Mouse (Mus musculus): ENCODE results near the gene Wfdc9. TPM values are rescaled to one million over a fixed set of nuclear protein-coding genes. Genes with fewer than 3 reads are reported as not detected.

The Wfdc9 gene
- total and polyA plus RNA-seq, 3 experiments, result not detected

- TF ChIP-seq ETS1 (conservative IDR thresholded peaks at IDR 0.05; ENCODE audit: low read depth, low read length), result no peak
- no peak for TF ChIP-seq NELFE (IDR thresholded peaks at IDR 0.05; ENCODE audit: low read depth, low read length)
- TF ChIP-seq MYC (IDR thresholded peaks at IDR 0.05; ENCODE audit: low read depth, low read length), result no peak
- TF ChIP-seq ELF1 (IDR thresholded peaks at IDR 0.05; ENCODE audit: low read depth, low read length), result no peak
- TF ChIP-seq USF1 (IDR thresholded peaks at IDR 0.05; ENCODE audit: low read depth, low read length), result no peak
- no peak for TF ChIP-seq SIN3A (IDR thresholded peaks at IDR 0.05; ENCODE audit: low read length)
- no peak for TF ChIP-seq ZKSCAN1 (IDR thresholded peaks at IDR 0.05; ENCODE audit: borderline replicate concordance, low read depth, low read length)
- TF ChIP-seq PAX5 (IDR thresholded peaks at IDR 0.05; ENCODE audit: low read length), result no peak
- TF ChIP-seq KAT2A (IDR thresholded peaks at IDR 0.05; ENCODE audit: insufficient replicate concordance, low read length), result no peak
- TF ChIP-seq E2F4 (IDR thresholded peaks at IDR 0.05; ENCODE audit: insufficient replicate concordance, low read depth, low read length), result no peak
- no peak for TF ChIP-seq CHD1 (IDR thresholded peaks at IDR 0.05; ENCODE audit: low read depth, low read length)
- H3K4me2 ChIP-seq (ENCODE audit: insufficient read depth, low read depth, poor library complexity, severe bottlenecking), result no peak overlapping the region
- dilution Hi-C loops (cut with MboI; ENCODE audit: extremely low pct_ligation_motif_present, extremely low pct_unique_long_range_greater_than_20kb, low sequenced_read_pairs), result no loop called here
- no peaks in the 10 kb centered on the region for H3K4me1 ChIP-seq (ENCODE audit: control insufficient read depth in 1 of 2, insufficient read depth in 2 of 2)
- no peak overlapping the region for H3K9ac ChIP-seq (ENCODE audit: insufficient read depth, low read depth)
- peaks cover 30% of the 10 kb centered on the region for H3K9me3 ChIP-seq (replicated peaks; ENCODE audit: low read length)
- H3K79me2 ChIP-seq (replicated peaks; ENCODE audit: control insufficient read depth, extremely low read depth, insufficient read depth, poor library complexity, severe bottlenecking), result no peaks in the 10 kb centered on the region
- no peak overlapping the region for H3K4me3 ChIP-seq (replicated peaks in 1 of 3; ENCODE audit: low read depth in 2 of 3, low read length in 2 of 3, poor library complexity in 1 of 3)
- DNase-seq (ENCODE audit: extremely low read depth), result no peak
- in situ Hi-C loops (cut with MboI; ENCODE audit: low pct_ligation_motif_present, low pct_unique_long_range_greater_than_20kb, low sequenced_read_pairs), result no loop called here
- H3K27me3 ChIP-seq (replicated peaks), result peaks cover 46% of the 10 kb centered on the region
- H3K27ac ChIP-seq (ENCODE audit: insufficient read depth, low read depth), result no peak overlapping the region
- no peaks in the 10 kb centered on the region for H3K36me3 ChIP-seq (replicated peaks in 1 of 2; ENCODE audit: control insufficient read depth in 1 of 2, insufficient read depth in 1 of 2, low read length in 1 of 2)
Observed at GRCm38 (mm10) chr2:164670938-164671337, 14.6 kb upstream of the Wfdc9 start.

- Histone ChIP-seq H3K27ac (ENCODE audit: insufficient read depth, low read depth) (no peak overlapping the region), H3K79me2 (replicated peaks; ENCODE audit: control insufficient read depth, extremely low read depth, insufficient read depth, poor library complexity, severe bottlenecking) (no peaks in the 10 kb centered on the region), H3K9me3 (replicated peaks; ENCODE audit: low read length) (peaks cover 29% of the 10 kb centered on the region), H3K4me2 (ENCODE audit: insufficient read depth, low read depth, poor library complexity, severe bottlenecking) (no peak overlapping the region), H3K4me1 (ENCODE audit: control insufficient read depth in 1 of 2, insufficient read depth in 2 of 2) (no peaks in the 10 kb centered on the region), H3K9ac (ENCODE audit: insufficient read depth, low read depth) (no peak overlapping the region), H3K27me3 (replicated peaks) (peaks cover 45% of the 10 kb centered on the region), H3K4me3 (replicated peaks in 1 of 3; ENCODE audit: low read depth in 2 of 3, low read length in 2 of 3, poor library complexity in 1 of 3) (no peak overlapping the region), H3K36me3 (replicated peaks in 1 of 2; ENCODE audit: control insufficient read depth in 1 of 2, insufficient read depth in 1 of 2, low read length in 1 of 2) (no peaks in the 10 kb centered on the region)
- dilution Hi-C loops (cut with MboI; ENCODE audit: extremely low pct_ligation_motif_present, extremely low pct_unique_long_range_greater_than_20kb, low sequenced_read_pairs) (no loop called here), in situ Hi-C loops (cut with MboI; ENCODE audit: low pct_ligation_motif_present, low pct_unique_long_range_greater_than_20kb, low sequenced_read_pairs) (no loop called here)
- DNase-seq (ENCODE audit: extremely low read depth), result no peak
- TF ChIP-seq SIN3A (IDR thresholded peaks at IDR 0.05; ENCODE audit: low read length) (no peak), NELFE (IDR thresholded peaks at IDR 0.05; ENCODE audit: low read depth, low read length) (no peak), EP300 (IDR thresholded peaks at IDR 0.05; ENCODE audit: low read length) (no peak), TCF12 (IDR thresholded peaks at IDR 0.05; ENCODE audit: low read depth, low read length) (no peak), ETS1 (conservative IDR thresholded peaks at IDR 0.05; ENCODE audit: low read depth, low read length) (no peak), CTCF (conservative IDR thresholded peaks at IDR 0.05 in 1 of 2, IDR thresholded peaks at IDR 0.05 in 1 of 2; ENCODE audit: low read depth in 2 of 2, low read length in 2 of 2) (no peak), ELF1 (IDR thresholded peaks at IDR 0.05; ENCODE audit: low read depth, low read length) (no peak), JUN (IDR thresholded peaks at IDR 0.05; ENCODE audit: insufficient read depth, low read depth, low read length) (no peak)
Observed at GRCm38 (mm10) chr2:164670261-164670660, 13.9 kb upstream of the Wfdc9 start.

All from CH12.LX (cell line).